Comparison of ENCODE assay signal across 8 mouse cellular contexts in genomic region chr5:72203734-72204073, GRCm38 (mm10). TPM values are rescaled to one million over a fixed set of nuclear protein-coding genes. Genes with fewer than 3 reads are reported as not detected.
DNase-seq lines count a peak whose midpoint lies in the region; TF ChIP-seq lines count a peak whose summit lies in the region.

No protein-coding gene starts in this region.

- TF ChIP-seq POLR2A in bone marrow macrophage, adult 2 months (IDR thresholded peaks at IDR 0.05; ENCODE audit: borderline replicate concordance, low read depth, low read length) = no peak

- peak overlapping the region; percentile 84 for H3K27ac ChIP-seq in heart, embryonic 10.5 days
- H3K27ac ChIP-seq in bone marrow macrophage, adult 2 months (ENCODE audit: insufficient read depth, low read depth, low read length) = peak overlapping the region; percentile 49
- H3K27ac ChIP-seq in hindbrain, embryonic 10.5 days = peak overlapping the region; percentile 84
- peak overlapping the region; percentile 82 for H3K27ac ChIP-seq in midbrain, embryonic 10.5 days (replicated peaks)

- no peaks in the 10 kb centered on the region for H3K36me3 ChIP-seq in heart, embryonic 10.5 days
- no peaks in the 10 kb centered on the region for H3K36me3 ChIP-seq in hindbrain, embryonic 10.5 days
- H3K36me3 ChIP-seq in midbrain, embryonic 10.5 days = no peaks in the 10 kb centered on the region

- peaks cover 11% of the 10 kb centered on the region for H3K4me1 ChIP-seq in heart, embryonic 10.5 days
- H3K4me1 ChIP-seq in bone marrow macrophage, adult 2 months (ENCODE audit: control insufficient read depth, insufficient read depth, low read length) = peaks cover 15% of the 10 kb centered on the region
- H3K4me1 ChIP-seq in hindbrain, embryonic 10.5 days (replicated peaks) = peaks cover 19% of the 10 kb centered on the region
- peaks cover 31% of the 10 kb centered on the region for H3K4me1 ChIP-seq in midbrain, embryonic 10.5 days

- H3K4me3 ChIP-seq in heart, embryonic 10.5 days = peak overlapping the region; percentile 74
- H3K4me3 ChIP-seq in bone marrow macrophage, adult 2 months (ENCODE audit: insufficient read depth, low read length) = peak overlapping the region; percentile 67
- peak overlapping the region; percentile 66 for H3K4me3 ChIP-seq in hindbrain, embryonic 10.5 days
- peak overlapping the region; percentile 67 for H3K4me3 ChIP-seq in midbrain, embryonic 10.5 days

- no peak for DNase-seq in heart, embryonic 10.5 days (ENCODE audit: low spot score)
- DNase-seq in heart, postnatal 4 days = no peak
- no peak for DNase-seq in hindbrain, embryonic 10.5 days (ENCODE audit: low spot score)
- no peak for DNase-seq in midbrain, embryonic 10.5 days (ENCODE audit: low spot score)
- DNase-seq in embryo, embryonic 11 days = no peak
- no peak for DNase-seq in thymus, postnatal 0 days (ENCODE audit: low spot score)
- no peak for DNase-seq in left cerebral cortex, postnatal 36 days (ENCODE audit: low spot score in 2 of 2)

- 13% methylated on average over 10 of the region's 10 CpGs for WGBS in heart, embryonic 10.5 days
- 13% methylated on average over 10 of the region's 10 CpGs for WGBS in hindbrain, embryonic 10.5 days
- WGBS in midbrain, embryonic 10.5 days = 15% methylated on average over 10 of the region's 10 CpGs

- H3K27me3 ChIP-seq in heart, embryonic 10.5 days (ENCODE audit: insufficient read depth, poor library complexity, severe bottlenecking) = no peaks in the 10 kb centered on the region
- H3K27me3 ChIP-seq in hindbrain, embryonic 10.5 days (ENCODE audit: insufficient read depth, poor library complexity, severe bottlenecking) = peaks cover 7% of the 10 kb centered on the region; the same call in 1 of the 2 replicates
- H3K27me3 ChIP-seq in midbrain, embryonic 10.5 days (ENCODE audit: low read depth, poor library complexity, severe bottlenecking) = peaks cover 9% of the 10 kb centered on the region

- TF ChIP-seq CTCF in bone marrow macrophage, adult 2 months (IDR thresholded peaks at IDR 0.05; ENCODE audit: low read depth, low read length) = no peak

- no peaks in the 10 kb centered on the region for H3K9me3 ChIP-seq in heart, embryonic 10.5 days
- H3K9me3 ChIP-seq in hindbrain, embryonic 10.5 days = no peaks in the 10 kb centered on the region
- H3K9me3 ChIP-seq in midbrain, embryonic 10.5 days (replicated peaks) = no peaks in the 10 kb centered on the region

- intact Hi-C loops in left cerebral cortex, postnatal 36 days (cut with DNase I) = no loop called here

RNA-seq across cellular contexts. Expression of gene Commd8, which starts 35.7 kb away (rescaled TPM):
- 117 and 133 TPM in 2 replicates for polyA plus RNA-seq in heart, embryonic 10.5 days (2016; fragmentation: Nextera tagmentation; extraction: Ambion mirVana)
- total RNA-seq in heart, postnatal 4 days (2021) = 10 to 100 TPM; 43.2 to 46.3 TPM
- 177 and 192 TPM in 2 replicates for polyA plus RNA-seq in bone marrow macrophage, adult 2 months (2012; ENCODE audit: insufficient read depth, insufficient read length, missing spikeins)
- polyA plus RNA-seq in hindbrain, embryonic 10.5 days (2016; fragmentation: Nextera tagmentation; extraction: Ambion mirVana) = 152 and 154 TPM in 2 replicates
- 155 and 165 TPM in 2 replicates for polyA plus RNA-seq in midbrain, embryonic 10.5 days (2016; fragmentation: Nextera tagmentation; extraction: Ambion mirVana)
- 159 and 167 TPM in 2 replicates for polyA plus RNA-seq in thymus, postnatal 0 days (2015; fragmentation: Nextera tagmentation; extraction: Ambion mirVana)
- 10 to 100 TPM; 84.5 to 86.8 TPM for total RNA-seq in left cerebral cortex, postnatal 36 days (2021)
